Mouse (Mus musculus) adrenal gland, postnatal 14 days (tissue): Measurements from ENCODE around the gene Gcm2. TPM values are rescaled to one million over a fixed set of nuclear protein-coding genes. Genes with fewer than 3 reads are reported as not detected.

Source experiments
- DNase-seq: peaks from one replicate; pipeline ENCODE4 v3.0.0; 2021; ENCODE audit warnings: mixed read lengths
- long read RNA-seq, 2 experiments: library from polyadenylated mRNA; stranded (forward); transcript quantifications; one replicate each; pipeline ENCODE4 v2.0.0; 2021
- total RNA-seq: library from RNA; stranded (reverse); gene quantifications from 2 replicates; pipeline ENCODE4 v1.2.3, GENCODE M21; 2021

The Gcm2 gene
- total RNA-seq: not detected in 2 replicates
- long read RNA-seq, experiment 1: 0 reads
- long read RNA-seq, experiment 2: 0 reads

DNA sequence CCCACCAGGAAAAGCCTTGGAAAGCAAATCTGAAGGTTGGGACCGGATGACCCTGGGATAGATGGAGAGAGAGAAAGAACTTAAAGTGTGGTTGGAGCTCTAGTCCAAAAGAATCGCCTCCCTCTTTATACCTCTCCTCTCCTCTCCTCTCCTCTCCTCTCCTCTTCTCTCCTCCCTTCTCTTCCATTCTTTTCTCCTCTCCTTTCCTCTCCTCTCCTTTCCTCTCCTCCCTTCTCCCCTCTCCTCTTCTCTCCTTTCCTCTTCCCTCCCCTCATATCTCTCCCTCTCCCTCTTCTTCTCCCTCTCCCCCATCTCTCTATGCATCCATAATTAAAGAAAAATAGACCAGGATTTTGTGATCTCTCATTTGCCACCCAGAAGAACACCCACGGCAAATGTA is at the start of gene Gcm2:
Gene Gcm2 (minus strand): TSS at position 101 of the 400 bp plus-strand sequence.
- no peak for DNase-seq

DNA sequence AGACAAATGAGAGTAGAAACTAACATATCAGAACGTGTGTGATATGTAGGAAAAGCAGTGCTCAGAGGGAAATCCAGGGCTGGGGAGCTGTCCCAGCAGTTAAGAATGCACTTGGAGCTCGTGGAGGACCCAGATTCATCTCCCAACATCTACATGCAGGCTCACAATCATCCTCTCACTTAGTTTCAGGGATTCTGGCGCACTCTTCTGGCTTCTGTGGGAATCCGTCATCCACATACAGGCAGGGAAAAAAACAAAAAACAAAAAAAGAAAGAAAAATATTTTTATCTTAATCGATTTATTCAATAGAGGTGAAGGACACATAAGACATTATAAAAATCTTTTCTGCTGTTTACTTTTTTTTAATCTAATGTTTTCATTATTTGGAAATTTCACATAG is 47.6 kb upstream of the Gcm2 start:
- no peak for DNase-seq

DNA sequence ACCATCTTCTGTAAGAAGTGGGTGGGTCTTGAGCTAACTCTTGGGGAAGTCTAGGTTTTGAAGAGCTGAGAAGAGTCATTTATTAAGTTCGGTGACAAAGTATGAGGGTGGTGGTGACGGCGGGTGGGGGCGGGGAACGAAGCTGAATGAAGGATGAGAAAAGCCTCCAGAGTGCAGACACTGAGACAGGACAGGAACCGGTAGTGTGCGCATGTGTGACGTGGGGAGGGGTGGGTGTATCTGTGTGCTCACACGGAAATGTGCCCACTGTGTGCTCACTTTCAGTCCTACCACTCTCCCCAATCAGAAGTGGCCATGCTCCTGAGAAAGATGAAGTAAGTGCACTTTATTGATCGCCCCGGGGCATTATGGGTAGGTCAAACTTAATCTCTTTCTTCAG is 42.3 kb upstream of the Gcm2 start:
- no peak for DNase-seq

DNA sequence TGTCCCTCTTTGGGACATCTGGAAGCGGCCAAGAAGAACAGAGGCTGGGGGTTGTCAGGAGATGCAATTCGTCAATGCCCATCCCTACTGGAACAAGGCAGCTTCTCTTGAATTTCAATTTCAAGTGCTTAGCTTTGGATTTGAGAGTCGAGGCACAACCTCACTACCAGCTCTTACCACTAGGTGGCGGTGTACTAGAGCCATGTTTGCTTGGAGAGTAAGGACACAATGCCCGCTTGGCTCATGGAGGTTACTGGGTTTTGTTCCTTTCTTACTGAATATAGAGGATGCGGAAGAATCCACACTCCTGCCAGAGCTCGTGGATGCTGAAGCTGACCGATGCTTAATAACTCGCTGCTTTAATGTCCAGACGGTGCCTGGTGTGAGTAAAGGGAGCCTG is 35.4 kb upstream of the Gcm2 start:
- DNase-seq: peak; percentile 70

DNA sequence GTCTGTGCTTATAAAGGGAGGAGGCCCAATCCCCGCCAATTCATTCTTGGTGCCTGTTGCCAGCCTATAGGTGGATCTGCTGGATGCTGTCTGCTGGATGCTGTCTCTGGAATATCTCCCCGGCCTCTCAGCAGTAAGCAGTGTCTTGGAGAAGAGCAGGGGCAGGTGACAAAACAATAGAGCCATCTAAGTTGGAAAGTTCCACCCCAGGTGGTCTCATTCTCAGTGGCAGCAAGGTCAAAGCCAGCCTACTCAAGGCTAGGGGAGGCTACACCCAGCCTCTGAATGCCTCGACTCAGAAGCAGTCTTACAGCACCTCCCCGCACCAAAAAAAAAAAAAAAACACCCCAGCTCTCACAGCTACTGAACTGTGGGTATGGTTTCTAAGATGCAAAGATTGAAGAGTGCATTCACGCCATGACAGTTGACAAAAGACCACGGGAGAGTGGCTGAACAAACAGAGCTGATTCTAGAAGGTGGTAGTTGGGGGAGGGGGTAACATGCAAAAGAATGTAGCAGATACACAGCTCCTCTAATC is 34.7 kb upstream of the Gcm2 start:
- no peak for DNase-seq

DNA sequence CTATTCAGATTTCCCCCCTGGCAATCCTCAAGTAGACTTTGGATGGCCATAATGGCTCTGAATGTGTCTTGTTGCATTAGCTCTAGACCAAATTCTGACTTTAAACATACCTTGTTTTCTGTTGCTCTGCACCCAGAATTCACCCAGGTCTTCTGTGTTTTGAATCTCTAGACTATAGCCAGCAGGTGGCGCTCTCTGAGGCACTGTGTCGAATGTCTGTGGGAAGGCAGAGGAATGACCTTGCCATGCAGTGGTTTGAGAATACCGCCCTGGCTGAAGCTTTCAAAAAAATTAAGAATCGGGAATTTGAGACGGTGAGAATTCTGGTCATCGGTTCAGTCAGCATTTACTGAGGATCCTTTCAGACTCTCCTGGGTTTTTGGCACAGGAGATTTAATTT is 24.1 kb upstream of the Gcm2 start:
- peak; percentile 82 for DNase-seq

DNA sequence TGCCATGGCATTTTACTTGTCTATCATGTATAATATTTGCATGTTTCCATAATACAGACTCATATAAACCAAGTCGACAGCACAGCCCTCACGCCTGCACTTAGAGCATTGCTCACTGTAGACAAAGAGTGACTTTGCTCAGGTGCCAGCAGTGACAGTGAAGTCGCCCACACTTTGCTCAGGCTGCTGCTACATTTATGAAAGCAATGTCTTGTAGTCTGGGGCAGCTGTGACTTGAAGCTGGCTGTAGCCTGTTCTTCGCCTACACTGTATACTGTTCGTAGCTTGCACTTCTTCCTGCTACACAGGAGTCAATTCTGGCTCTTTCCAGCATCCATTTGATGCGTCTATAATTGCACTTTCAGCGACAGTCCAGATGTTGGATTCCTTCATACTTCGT is 18.2 kb upstream of the Gcm2 start:
- no peak for DNase-seq

DNA sequence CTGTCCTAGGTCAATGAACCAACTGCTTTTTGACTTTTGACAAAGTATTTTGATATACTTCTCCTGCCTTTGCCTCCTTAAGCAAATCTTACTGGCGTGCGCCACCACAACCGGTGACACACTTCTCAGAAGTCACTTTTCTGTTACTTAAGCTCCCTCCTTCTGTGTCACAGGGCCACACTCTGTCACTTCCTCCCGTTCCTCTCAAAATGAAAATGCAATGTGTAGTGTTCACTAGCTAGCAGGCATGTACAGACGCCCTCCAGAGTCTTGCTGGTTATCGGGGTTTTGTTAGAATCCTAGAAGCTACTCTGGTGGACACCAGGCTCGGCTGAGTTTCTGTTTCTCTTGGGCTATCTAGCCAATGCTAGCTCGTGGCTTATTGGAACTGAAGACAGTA is 17.5 kb upstream of the Gcm2 start:
- no peak for DNase-seq

DNA sequence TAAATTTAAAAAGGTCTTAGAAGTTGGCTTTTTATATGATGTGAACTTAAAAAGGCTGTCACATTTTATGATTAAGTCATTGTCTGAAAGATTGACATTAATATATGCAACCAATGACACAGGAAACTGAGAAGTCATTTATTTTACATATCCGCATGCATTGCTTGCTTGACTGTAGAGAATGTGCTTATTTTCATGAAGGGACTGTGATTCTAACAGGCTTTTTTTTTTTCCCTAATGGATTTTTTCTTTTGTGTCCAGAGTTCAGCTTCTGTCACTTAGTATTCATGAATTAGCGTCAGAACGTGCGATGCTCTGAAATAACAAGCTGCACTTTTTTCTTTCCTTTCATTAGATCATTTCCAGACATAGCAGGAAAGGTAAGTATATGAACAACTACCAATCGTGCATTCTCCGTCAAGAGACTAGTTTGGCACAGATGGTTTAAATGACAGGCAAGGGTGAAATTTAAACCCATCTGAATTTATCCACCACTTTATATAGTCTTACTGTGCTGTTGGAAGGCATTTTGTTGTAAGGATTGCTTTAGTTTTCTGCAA is 12.9 kb upstream of the Gcm2 start:
- no peak for DNase-seq

DNA sequence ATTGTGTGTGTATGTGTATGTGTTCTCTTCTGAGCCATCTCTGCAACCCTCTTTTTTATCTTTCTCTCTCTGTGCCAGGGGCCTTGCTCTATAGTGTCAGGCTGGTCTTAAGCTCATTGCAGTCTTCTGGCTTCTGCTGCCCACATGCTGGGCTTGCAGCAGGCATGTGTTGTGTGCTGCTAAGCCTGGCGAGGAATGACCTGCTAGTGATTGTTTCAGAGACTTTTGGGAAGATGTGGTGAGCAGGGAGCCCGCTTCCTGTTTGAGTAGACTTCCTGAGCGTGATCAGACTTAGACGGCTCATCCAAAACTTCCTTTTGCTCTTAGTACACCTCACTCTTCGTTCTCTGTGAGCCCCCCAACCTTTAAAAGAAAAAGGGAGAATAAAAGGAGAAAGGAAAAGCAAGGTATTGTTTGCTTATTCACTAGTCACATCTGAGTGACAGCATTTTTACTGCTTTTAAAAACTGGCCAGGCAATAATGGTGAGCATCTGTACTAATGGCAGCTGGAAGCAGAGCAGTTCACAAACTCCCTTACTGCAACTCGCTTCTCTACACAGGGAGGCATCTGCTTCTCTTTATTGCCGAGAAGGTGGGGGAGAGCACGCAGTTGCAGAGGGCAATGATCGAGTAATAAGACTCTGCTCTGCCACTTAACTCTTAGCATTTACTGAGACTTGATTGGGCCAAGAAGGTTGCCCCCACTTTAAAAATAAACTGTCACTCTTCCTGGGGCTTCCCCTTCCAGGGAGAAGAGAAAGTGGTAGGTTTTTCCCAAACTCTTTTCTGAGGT is 8.5 kb upstream of the Gcm2 start:
- no peak for DNase-seq

DNA sequence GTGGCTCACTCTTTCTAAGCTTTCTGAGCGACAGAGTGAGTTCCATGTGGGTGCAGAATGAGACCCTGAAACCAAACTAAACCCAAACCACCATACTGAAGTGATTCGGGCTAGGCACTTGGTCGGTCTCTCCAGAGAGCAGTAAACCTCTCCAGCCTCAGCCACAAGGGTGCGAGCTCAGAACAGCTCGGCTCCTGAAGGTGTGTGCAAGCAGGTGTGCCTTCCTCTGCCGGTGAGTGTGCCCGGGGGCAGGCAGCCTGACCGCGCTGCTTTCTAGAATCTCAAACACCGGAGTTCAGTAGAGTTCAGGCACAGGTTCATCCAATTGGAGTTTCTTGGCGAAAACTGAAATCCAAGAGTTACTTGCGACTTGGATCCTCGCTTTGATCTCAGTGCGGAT is 3.1 kb upstream of the Gcm2 start, which contains the start of gene Sycp2l:
Gene Sycp2l (plus strand): TSS at position 368 of the 400 bp plus-strand sequence.
- DNase-seq: no peak

DNA sequence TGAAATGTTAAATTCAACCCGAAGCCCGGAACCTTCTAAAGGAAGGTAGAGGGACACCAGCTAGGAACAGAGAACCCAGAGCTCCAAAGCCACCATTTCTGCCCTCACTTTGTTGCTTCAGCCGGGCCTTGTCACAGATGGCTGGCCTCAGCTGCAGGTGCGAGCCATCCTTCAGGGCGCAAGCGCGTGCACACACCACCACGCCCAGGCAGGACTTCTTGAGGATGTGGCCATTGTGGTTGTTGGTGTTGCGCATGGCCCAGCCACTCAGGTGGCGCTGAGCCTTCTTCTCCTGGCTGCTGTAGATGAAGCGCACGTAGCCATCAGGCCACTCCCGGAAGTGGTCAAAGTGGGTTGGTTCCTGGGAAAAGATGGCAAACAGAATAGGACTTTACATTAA is 5.3 kb downstream of the Gcm2 start:
- no peak for DNase-seq

DNA sequence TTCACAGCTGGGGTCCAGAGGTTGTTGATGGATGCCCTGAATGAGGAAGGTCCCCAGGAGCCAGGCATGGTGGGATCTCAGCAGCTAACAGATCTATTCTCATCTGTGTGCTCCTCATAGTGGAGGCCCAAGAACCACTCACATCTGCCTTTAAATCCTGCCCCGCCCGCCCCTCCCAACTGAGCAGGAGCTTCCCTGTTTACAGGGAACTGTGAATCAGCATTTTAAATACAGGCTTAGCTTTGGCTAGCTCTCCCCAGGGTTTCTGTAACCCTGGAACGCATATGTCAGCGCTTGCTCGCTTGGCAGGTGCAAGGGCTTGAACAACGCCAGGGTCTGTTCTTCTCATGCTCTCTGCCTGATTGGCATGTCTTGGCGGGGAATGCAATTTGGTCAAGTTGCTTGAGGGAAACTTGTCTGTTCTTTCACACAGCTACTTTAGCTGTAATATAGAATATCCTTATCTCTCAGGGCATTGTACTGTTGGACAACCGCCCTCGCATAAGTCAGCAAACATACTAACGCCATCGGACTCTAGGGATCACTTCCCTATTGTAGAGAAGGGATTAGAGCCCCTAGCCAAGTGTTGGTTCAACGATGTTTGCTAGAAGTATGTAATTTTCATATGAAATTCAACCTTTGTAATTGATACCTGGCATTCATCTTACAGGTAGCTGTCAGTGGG is 6.9 kb downstream of the Gcm2 start:
- no peak for DNase-seq

DNA sequence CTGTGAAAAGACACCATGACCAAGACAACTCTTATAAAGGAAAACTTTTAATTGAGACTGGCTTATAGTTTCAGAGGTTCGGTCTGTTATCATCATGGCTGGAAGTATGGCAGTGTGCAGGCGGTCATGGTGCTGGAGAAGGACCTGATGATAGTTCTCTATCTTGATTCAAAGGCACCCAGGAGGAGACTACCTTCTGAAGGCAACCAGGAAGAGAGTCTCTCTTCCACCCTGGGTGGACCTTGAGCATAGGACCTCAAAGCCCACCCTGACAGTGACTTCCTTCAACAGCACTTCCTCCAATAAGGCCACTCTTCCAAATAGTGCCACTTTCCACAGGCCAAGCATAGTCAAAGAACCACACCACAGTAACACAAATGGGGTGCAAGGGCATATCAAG is 10.8 kb downstream of the Gcm2 start:
- DNase-seq: no peak

DNA sequence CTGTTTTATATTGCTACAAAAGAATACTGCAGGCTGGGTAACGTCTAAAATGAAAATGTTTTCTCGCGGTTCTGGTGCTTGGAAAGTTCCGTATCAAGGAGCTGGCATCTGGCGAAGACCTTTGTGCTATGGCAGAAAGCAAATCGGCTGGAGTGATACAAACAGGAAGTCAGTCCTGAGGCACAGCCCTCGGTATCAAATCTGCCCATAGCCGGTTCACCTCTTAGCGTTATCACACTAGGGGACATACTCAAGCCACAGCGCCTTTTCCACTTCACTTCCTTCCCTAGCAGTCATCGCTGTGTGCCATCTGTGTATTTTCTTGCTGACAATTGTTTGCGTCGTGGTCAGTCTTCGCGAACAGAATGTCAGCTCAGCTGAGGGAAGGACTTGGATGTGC is 12.5 kb downstream of the Gcm2 start:
- DNase-seq: no peak

DNA sequence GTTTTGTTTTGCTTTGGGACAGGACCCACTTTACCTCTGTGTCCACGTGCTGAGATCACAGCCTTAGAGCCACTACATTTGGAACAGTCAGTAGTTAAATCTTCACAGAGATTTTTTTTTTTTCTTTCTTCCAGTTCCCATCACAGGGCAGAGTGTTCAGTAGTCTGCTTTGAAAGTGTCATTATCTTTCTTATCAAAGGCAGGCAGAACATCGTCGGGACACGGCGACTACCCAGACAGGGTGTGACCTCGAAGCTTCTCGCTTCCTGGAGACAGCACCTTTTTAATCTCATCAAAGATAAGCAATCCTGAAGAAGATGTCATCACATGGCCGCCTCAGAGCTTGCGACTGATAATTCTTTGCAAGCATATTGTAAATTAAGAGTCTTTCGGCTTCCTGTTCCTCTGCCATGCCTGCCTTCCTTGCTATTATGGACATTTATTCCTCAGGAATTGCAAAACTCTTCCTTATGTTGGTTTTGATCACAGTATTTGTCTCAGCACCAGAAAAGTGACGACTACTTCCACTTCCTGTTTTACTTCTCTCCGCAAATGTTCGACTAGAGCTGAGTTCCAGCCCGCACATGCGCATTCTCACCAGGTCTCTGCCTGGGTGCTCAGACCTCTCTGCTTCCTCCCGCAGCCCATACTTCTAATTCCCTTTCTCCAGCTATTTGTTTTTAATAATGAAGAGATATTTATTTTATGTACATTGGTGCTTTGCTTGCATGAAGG is 13.3 kb downstream of the Gcm2 start:
- no peak for DNase-seq

DNA sequence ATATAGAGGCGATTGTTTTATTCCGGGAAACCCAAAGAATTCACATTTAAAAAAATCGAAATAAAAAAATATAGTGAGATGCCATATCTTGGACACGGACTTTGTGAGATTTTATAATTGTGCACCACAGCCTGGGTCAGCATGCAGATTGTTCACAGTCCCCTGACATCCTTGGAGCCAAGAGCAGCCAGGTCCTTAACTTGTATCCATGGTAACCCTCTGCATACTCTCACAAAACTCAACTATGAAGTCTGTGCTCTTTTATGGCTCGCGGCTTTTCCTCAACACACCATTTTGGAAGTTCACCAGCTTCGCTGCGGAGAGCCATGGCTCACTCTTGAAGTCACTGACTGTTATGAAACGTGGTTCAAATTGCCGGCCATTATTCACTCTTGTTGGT is 16.7 kb downstream of the Gcm2 start:
- no peak for DNase-seq

DNA sequence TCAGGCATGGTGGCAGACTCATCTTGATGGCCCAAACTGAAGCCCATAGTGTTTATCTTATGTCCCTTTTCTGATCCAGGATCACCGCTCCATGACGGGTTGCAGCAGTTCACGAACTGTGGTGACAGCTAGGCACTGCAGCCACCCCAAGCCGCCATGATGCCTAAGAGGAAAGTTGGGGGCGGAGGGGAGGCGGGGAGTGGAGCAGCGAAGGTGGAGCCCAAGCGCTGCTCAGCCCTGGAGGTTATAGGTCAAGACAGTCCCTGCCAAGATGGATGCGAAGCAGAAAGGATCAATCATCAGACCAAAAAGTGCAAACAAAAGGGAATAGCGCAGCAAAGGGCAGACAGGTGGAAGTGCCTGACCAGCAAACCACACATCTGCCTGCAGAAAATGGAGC is 19.6 kb downstream of the Gcm2 start:
- no peak for DNase-seq

DNA sequence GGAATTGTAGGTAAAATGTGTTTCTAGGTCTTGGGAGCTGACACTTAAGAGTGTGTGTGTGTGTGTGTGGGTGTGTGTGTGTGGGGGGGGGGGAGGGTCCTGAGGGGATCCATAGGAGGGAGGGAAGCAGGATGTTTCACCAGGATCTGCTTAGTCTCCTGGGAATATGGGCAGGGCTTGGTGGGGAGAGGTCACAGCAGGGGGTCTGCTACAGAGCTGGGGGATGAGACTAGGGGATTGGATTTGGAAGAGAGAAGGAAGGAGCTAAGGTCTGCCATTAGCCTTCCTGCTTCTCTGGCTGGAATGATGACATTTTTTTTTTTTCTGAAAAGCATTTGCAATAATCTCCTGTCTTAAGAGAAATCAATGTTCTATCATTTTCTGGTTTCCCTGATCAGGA is 22.1 kb downstream of the Gcm2 start:
- no peak for DNase-seq

DNA sequence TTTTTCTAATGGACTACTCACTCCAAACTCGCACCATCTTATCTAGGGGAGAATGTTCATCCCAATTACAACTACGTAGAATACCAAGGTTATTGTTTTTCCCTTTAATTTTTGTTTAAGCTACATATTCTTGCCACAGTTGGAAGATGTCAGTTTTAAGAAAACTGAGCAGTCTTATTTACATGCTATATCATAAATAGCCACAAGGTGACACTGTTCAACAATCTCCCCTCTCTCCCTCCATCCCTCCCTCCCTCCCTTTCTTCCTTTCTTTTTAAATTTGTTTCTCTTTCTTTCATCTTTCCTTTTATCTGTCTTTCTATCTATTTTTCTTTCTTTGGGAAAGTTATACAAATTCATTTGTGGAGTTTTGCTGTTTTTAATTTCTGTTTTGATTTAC is 25.7 kb downstream of the Gcm2 start:
- DNase-seq: no peak

DNA sequence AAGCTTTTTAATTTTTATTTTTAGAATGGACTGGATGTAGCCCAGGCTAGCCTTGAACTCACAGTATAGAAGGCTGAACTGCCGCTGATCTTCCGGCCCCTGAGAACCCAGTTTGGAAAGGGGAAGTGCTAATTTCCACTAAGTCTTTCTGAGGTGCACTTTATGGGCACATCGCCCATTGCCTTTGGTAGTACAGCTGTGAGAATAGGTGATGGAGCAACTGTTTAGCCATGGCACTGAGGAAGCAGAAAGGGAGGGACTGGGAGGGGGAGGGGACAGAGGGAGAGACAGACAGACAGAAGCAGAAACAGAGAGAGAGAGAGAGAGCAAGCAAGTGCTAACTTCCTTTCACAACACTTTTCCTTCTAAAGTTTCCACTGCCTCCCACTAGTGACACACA is 26.3 kb downstream of the Gcm2 start:
- DNase-seq: no peak

DNA sequence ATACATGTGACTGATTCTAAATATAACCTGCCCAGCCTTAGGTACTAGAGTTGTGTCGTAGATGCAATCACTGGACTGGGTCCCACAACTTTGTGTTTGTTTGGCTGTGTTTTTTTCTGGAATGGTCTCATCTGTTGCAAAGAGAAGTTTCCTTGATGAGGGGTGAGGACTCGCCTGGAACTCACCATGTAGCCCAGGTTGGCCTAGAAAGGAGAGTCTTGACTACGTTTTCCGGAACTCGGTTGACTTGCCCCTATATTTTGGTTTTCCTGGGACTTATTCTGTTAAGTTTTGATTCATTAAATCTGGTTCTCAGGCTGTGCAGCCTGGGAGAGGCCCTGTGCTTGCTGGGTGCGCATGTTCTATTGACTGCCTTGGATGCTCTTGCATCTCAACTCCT is 30.1 kb downstream of the Gcm2 start:
- no peak for DNase-seq

DNA sequence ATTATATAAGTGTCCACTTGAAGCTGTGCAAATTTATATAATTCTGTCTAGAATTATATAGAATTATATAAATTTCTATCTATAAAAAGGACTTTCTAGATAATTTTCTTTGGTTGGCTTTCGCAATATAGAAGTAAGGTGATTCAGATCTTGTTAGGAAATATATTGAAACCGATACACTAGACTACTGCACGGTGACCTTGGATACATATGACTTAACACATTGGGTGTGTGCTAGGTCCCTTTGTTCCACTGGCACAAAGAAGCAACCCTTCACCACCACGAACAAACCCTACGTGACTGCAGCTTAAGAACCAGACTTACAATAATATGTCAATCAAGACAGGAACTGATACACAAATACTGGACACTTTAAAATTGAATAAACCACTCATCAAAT is 31.0 kb downstream of the Gcm2 start:
- no peak for DNase-seq
